Mouse (Mus musculus): ENCODE measurements at regions not wholly inside any gene's neighbourhood (a gene's known extent, or its start where the extent isn't known, plus 50 kb on each side); places are given as distances from the start of the nearest gene placed in this dataset.

DNA sequence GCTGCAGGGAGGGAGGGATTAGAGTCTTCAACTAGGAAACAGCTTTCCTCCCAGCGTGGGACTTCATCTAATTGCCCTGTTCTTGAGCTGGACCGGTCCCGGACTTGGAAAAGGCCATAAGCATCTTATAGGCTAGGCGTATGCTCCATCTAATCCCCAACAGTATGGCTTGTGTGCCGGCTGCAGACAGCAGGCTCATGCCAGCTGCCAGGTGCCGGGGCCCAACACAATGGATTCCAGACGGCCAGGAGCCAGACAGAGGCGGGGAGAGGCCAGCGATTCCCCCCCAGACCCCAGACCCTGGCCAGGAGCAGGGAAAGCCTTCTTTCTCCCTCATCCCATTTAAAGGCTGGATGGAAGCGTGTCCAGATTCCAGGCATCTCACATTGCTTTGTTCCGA lies 198.4 kb upstream of the Rreb1 start:
- TF ChIP-seq CTCF (IDR thresholded peaks at IDR 0.05; ENCODE audit: borderline replicate concordance, insufficient read depth, low read depth, low read length), result no peak
- no peak for TF ChIP-seq POLR2A (IDR thresholded peaks at IDR 0.05; ENCODE audit: borderline replicate concordance, insufficient read depth, low read length)

All from cerebellum, adult 2 months (tissue).